Mouse (Mus musculus): Measurements from ENCODE around the gene Tshz2.

The Tshz2 gene

GRCm38 (mm10) chr2:169699862-169700511, 67.2 kb downstream of the Tshz2 start:
- no peak for DNase-seq

GRCm38 (mm10) chr2:169702725-169703486, 70.1 kb downstream of the Tshz2 start:
- no peak for DNase-seq

GRCm38 (mm10) chr2:169721793-169722326, 89.0 kb downstream of the Tshz2 start:
- no peak for DNase-seq

GRCm38 (mm10) chr2:169722341-169722740, 89.5 kb downstream of the Tshz2 start:
- DNase-seq = no peak

GRCm38 (mm10) chr2:169723645-169724462, 91.0 kb downstream of the Tshz2 start:
- DNase-seq = no peak

GRCm38 (mm10) chr2:169728651-169729280, 96.0 kb downstream of the Tshz2 start:
- DNase-seq = peak in 1 of 2 experiments; percentile 6

- DNase-seq = no peak
These were observed 97.8 kb downstream of the Tshz2 start for GRCm38 (mm10) chr2:169730551-169730996.

- no peak for DNase-seq
These were observed 101.2 kb downstream of the Tshz2 start for GRCm38 (mm10) chr2:169734053-169734452.

GRCm38 (mm10) chr2:169735475-169736406, 102.9 kb downstream of the Tshz2 start:
- DNase-seq = no peak

- DNase-seq = no peak
These were observed 108.2 kb downstream of the Tshz2 start for GRCm38 (mm10) chr2:169740996-169741395.

- no peak for DNase-seq
These were observed 110.0 kb downstream of the Tshz2 start for GRCm38 (mm10) chr2:169742791-169743190.

- no peak for DNase-seq
These were observed 110.5 kb downstream of the Tshz2 start for GRCm38 (mm10) chr2:169743294-169743693.

- no peak for DNase-seq
These were observed 111.1 kb downstream of the Tshz2 start for GRCm38 (mm10) chr2:169743910-169744309.

GRCm38 (mm10) chr2:169747114-169747642, 114.4 kb downstream of the Tshz2 start:
- DNase-seq = no peak

GRCm38 (mm10) chr2:169749331-169749945, 116.6 kb downstream of the Tshz2 start:
- DNase-seq = no peak

- no peak for DNase-seq
These were observed 118.0 kb downstream of the Tshz2 start for GRCm38 (mm10) chr2:169750574-169751491.

- DNase-seq = no peak
These were observed 119.3 kb downstream of the Tshz2 start for GRCm38 (mm10) chr2:169752126-169752525.

GRCm38 (mm10) chr2:169753432-169753831, 120.6 kb downstream of the Tshz2 start:
- DNase-seq = no peak

GRCm38 (mm10) chr2:169755091-169755490, 122.3 kb downstream of the Tshz2 start:
- no peak for DNase-seq

- DNase-seq = no peak
These were observed 125.3 kb downstream of the Tshz2 start for GRCm38 (mm10) chr2:169758120-169758519.

Data from spleen, adult 18-20 months (tissue).